Mouse (Mus musculus): ENCODE results near the gene Rbp1.

- TF ChIP-seq CTCF (IDR thresholded peaks at IDR 0.05) (no peak), POLR2A (IDR thresholded peaks at IDR 0.05; ENCODE audit: insufficient read depth, low read depth, low read length) (no peak), EP300 (IDR thresholded peaks at IDR 0.05; ENCODE audit: insufficient read depth, low read depth, low read length) (no peak)
Observed at GRCm38 (mm10) chr9:98401611-98402010, 21.1 kb upstream of the Rbp1 start.

All from heart, adult 2 months (tissue).